Mouse (Mus musculus) stomach, postnatal 0 days (tissue): Measurements from ENCODE around the gene Prkcg.

Experiments used
- CTCF ChIP-seq: IDR thresholded peaks from 2 replicates; pipeline ENCODE4 v1.5.1; 2016; ENCODE audit warnings: antibody characterized with exemption, low read depth, mild to moderate bottlenecking, moderate library complexity
- EP300 ChIP-seq: optimal IDR thresholded peaks from 2 replicates; pipeline ENCODE3; 2016; ENCODE audit warnings: antibody characterized with exemption

DNA sequence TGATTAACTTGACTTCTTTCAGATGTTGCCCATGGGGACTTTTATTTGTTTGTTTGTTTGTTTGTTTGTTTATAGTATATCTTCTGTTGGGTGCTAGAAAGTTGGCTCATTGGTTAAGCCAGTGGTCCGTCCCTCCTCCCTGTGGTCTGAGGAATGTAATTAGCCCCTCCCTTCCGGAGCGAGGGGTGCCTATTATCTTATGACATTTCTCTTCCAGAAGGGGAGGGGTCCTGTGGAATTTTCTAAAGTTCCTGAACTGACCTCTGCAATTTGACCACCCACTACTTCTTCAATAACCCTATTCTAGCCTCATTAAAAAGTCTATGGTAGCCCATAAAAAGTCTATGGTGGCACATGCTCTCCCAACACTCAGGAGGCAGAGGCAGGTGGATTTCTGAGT, 21.7 kb upstream of the Prkcg start:
- TF ChIP-seq CTCF (no peak), EP300 (no peak)
